Mouse (Mus musculus): ENCODE measurements around the gene Slc2a3.

The Slc2a3 gene

DNA sequence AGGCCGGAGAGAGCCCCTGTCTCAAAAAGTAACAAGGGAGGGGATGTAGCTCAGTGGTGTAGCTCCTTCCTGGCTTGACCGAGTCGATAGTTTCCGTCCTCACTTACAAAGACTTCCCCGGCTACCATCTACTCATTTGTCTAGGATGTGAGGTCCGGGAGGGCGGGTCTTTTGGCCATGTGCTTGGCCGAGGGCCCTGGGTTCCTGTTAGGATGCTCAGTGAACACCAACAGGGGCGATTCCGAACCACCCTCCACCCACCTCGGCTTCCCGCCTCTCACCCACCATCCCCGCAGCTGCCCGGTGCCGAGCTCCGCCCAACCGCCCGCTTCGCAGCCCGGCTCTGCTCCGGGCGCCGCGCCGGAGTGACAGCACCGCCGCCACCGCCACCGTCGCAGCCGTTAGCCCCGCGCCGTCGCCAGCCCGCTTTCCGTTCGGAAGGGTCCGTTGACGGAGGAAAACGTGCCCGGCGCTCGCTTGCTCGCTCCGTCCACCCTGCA lies at the start of gene Slc2a3:
Gene Slc2a3, minus strand, starts transcription at position 340 of the 500 bp plus-strand sequence.
- no peak for DNase-seq (ENCODE audit: low spot score in 2 of 2)

DNA sequence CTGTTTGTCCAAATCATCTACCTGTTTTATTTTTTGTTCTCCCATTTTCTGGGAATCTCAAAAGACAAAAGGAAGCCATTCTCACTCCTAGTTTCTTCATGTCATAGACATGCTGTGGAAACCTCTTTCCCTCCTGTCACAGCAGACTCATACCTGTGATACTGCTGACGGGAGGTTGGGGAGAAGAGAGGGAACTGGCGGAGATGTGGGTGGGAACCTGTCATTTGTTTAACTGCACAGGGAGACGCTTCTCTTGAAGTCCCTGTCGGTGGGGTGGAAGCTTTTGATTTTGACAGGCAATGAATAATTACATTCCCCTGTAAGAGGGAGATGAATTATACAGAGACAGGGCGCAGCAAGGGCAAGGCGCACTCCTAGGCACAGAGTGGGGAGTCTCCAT lies 42.3 kb upstream of the Slc2a3 start:
- DNase-seq (ENCODE audit: low spot score in 2 of 2), result no peak

DNA sequence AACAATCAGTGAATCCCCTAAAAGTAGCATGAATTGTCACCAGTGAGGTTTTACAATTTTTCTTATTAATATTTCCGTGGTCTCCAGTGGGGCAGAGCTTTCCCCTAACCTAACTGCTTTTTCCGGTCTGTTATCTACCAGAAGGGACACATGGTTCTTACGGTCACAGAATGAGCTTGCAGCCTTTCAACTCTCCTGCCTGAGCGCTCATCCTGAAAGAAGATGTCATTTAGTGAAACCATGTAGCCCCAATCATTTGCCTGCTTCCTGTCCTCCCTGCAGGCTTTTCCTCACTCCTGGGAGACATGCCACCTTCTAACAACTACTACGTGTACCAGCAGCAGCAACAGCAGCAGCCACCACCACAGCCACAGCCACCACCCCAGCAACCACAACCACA lies 36.1 kb upstream of the Slc2a3 start:
- no peak for DNase-seq (ENCODE audit: low spot score in 2 of 2)

DNA sequence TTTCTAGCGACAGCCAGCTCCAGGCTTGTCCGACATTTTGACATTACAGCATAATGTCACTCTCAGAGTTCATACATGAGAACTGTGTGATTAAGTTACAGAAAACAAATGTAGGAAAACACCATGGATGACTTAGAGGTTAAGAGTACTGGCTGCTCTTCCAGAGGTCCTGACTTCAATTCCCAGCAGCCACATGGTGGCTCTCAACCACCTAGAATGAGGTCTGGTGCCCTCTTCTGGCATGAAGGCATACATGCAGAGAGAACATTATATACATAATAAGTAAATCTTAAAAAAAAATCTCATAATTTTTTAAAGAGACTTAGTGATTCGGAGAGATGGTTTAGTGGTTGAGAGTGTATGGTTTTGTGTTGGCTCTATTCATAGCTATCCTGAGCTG lies 35.5 kb upstream of the Slc2a3 start:
- DNase-seq (ENCODE audit: low spot score in 2 of 2), result no peak

DNA sequence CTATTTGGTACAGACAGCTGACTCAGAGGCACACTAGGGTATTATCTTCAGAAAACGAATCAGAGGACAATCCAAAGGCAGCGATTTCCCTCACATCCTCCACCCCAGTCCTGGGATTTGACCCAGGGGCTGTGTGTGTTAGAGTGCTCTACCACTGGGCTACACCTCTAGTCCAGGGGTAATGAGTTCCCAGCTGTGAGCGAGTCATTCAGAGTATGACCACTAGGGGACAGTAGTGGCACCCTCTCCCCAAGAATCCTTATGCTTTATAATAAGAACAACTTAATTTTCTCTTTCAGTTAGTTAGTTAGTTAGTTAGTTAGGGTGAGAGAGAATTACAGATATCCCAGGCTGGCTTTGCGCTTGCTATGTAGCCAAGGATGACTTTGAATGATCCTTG lies 32.9 kb upstream of the Slc2a3 start:
- no peak for DNase-seq (ENCODE audit: low spot score in 2 of 2)

DNA sequence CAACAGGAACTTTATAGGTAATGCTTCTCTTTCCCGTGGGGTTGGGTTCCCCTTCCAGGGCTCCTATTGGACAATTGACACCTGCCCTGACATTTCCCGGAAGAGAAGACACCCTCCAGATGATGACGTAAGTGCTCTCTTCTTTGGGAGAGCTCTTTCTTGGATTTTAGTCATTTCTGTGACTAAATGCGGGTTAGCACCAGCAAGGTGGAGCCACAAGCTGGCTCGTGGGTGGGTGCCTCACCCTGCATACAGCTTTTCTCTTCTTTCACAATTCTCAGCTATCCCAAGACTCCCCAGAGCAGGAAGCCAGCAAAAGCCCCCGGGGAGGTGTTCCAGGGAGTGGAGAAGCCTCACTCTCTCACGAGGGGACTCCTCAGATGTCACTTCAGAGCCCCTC lies 31.4 kb upstream of the Slc2a3 start:
- DNase-seq (ENCODE audit: low spot score in 2 of 2), result no peak

DNA sequence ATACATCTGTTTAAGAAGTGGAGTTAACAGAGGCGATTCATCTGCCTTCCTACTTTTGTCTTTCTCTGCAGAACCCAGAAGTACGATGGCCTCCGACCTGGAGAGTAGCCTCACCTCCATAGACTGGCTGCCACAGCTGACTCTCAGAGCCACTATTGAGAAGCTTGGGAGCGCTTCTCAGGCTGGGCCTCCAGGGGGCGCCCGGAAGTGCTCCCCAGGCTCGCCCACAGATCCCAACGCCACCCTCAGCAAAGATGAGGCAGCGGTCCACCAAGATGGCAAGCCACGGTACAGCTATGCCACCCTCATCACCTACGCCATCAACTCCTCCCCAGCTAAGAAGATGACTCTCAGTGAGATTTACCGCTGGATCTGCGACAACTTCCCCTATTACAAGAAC lies 26.6 kb upstream of the Slc2a3 start:
- DNase-seq (ENCODE audit: low spot score in 2 of 2), result no peak

DNA sequence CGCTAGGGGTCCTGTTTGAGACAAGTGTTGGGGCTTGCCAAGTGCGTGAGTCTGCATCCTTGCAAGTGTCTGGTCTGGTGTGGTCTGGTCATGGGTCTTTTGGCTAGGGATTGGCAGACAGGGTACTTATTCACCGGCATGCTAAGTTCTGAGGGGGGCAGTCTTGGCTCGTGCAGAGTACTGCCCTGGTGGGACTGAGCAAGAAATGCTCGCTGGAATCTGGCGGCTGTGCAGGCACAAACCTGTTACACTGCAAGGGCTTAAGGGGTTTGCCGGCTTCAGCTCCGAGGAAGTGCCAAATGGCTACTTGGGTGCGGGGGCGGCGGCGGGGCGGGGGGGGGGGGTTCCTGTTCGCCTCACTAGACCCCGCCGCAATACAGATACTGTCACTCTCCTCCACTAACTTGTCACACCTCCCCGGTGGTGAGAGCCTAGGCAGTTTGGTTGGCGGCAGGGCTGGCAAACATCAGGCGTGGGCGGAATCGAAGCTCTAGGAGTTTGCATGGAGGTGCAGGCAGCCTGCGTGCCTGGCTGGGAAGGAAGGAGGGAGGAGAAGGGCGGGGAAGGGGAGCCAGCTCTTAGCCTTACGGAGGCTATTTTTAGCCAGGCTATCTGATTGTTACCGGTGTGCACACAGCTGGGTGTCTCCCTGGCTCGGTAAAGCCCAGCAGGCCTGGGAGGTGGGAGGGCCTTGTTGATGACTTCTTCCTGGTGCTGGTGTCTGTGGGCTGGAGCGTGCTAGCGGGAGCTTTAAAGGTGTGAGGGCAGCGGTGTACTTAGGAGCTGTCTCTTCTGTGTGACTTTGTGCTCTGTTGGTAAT lies 24.7 kb upstream of the Slc2a3 start:
- DNase-seq (ENCODE audit: low spot score in 2 of 2), result peak in 1 of 2 experiments; percentile 72

DNA sequence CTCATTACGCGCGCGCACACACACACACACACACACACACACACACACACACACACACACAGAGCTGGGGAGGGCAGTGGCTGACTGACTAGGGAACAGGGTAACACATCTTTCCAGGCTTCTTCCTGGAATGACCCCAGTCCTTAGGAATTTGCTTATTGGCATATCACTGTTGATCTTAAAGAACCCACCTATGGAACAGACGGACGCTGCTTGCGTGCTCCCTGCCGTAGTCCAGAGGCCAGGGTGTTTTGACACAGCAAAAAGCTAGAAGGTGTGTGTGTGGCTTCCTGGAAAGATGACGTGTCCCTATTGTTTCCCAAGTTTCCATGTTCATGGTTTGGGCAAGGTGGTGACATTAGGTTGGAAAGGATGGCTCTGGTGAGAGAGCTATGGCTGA lies 23.7 kb upstream of the Slc2a3 start:
- no peak for DNase-seq (ENCODE audit: low spot score in 2 of 2)

DNA sequence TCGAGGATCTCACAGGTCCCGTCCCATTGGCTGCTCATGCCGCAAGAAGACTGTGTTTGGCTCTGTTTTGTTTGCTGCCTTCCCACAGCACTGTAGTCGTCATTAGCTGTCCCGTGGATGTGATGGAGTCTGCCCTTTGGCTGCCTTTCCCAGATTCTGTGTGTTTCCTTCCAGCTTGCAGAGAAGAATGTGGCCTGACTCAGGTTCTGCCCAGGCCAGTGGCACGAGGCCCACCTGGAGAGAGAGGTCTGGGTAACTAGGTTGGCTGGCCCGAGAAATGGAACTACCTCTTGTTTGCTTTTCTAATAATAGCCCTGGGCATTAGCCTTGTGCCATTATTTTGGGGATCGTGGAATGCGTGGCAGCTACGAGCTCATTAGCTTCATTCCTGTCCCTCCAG lies 22.6 kb upstream of the Slc2a3 start:
- no peak for DNase-seq (ENCODE audit: low spot score in 2 of 2)

DNA sequence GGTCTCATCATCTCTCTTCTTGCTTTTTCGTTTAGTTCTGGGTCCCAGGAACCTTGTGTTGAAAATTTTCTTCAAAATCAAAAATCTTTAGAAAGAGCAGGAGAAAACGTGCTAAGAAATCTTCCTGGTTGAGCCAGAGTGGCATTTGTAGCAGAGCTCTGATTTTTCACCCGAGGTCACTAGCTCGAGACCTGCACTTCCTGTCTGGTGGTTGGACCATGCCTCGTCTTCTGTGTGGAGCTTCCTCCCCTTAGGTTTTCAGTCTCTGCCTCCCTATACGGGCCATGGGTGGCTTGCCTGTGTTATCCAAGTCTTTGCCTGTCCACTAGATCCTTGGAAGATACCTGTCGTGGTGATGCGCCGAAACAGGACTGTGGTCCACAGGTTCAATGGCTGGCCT lies 20.4 kb upstream of the Slc2a3 start:
- DNase-seq (ENCODE audit: low spot score in 2 of 2), result no peak

DNA sequence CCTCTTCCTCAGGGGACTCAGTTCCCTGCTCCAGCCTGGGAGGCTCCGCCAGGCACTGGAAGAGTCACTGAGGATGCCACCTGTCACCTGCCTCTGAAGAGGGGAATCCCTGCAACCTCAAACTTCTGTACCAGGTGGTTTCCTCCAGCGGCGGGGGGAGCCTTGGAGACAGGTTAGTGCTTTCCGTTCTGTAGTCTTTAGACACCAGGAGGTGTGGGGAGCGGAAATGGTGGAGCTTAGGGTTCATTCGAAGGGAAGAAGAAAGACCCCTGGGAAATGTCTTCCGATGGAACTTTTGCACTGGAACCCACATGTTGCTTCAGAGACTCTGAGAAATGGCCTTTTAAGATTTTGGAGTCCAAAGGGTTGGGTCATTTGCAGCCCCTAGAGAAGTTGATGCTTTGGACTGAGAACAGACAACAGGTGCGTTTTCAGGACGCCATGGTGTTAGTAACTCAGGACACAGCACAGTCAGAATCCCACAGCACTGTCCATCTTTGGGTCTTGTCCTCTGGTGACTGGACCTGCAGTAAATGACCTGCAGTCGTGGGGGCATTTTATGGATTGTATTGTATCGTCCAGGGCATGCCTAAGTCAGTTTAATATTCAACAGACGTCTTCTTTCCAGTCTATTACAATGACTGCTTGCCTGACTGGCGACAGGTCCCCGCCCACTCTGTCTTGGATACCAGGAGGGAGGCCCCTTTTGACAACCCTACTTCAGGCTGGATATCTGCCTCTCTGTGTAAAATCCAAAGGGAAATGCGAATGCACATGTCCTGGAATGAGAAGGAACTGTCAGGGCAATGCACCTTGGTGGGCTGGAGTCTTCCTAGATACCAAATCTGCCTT lies 19.6 kb upstream of the Slc2a3 start:
- no peak for DNase-seq (ENCODE audit: low spot score in 2 of 2)

DNA sequence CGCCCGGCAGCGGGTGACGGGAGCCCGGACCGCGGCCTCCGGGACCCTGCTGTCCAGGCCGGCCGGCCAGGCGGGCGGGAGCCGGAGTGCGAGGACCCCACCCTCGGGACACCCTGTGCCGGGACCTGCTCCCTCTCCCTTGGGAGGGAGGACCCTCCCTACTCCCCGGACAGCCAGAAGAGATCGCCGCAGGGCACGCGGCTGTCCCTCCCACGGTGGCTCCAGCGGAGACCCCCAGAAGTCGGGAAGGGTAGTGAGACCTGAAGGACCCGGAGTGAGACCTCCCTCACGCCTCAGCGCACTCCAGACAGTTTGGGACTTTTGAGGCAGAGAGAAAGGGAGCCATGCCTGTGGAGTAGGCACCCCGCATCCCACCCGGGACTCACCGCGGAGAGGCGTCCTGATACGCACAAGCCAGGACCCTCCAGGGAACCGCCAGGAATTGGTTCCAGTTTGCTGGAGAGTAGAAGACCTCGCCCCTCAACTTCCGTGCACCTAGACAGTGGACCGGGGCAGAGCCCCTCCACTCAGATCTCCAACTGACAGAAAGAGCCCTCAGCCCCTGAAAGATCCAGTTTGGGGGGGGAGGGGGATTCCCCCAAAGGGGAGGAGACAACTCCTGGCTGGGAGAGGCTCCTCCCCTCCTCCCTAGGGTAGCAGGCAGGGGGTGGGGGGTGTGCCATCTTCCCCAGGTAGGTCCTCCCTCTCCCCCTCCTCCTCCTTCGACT lies 18.8 kb upstream of the Slc2a3 start:
- no peak for DNase-seq (ENCODE audit: low spot score in 2 of 2)

DNA sequence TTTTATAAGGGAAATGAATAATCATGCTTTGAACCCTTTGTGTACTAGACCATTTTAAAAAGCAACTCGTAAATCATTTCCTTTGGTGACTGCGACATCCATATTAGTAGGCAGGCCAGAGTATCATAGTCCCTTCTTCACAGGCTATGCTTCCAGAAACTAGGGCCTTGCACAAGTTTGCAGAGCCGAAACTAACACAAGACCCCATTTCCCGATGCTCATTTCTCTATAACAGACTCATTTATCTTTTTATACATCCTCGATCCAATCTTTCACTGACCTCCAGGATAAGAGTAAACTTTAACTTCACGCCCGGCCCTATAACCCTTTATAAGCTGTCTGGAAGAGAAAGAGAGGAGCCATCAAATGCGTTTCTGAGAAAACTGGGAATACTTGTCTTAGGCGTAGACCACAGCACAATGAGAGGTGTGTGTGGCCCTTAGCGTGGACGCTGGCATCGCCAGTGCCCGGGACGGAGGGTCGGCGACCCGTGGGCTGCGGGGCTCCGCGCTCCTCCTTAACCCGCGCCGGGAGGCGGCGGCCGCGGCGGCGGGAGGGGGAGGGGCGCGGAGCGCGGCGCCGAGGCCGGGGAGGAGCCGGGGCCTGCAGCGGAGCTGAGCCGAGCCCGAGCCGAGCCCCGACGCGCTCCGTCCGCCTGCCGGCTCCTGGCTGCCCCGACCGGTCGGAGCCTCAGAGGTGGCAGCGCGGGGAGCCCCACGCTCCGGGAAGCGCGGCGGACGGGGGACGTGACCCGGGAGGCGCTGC lies 18.0 kb upstream of the Slc2a3 start, which contains the start of gene Foxj2:
Gene Foxj2, plus strand, starts transcription at position 609 of the 765 bp plus-strand sequence.
- peak; percentile 61 to 82 for DNase-seq (ENCODE audit: low spot score in 2 of 2)

DNA sequence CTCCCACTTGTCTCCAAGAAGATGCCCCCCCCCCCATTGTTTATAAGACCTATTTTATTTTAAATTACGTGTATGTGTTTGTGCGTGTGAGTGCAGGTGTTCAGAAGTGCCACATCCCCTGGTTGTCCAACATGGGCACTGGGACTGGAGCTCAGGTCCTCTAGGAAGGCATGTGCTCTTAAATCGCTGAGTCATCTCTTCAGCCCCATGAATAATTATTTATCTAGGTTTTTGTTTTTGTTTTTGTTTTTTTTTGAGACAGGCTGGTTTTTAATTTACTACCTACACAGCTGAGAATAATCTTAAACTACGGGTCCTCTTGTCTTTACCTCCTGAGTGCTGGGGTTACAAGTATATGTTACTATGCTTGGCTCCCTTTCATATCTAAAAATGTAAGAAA lies 12.2 kb upstream of the Slc2a3 start:
- no peak for DNase-seq (ENCODE audit: low spot score in 2 of 2)

DNA sequence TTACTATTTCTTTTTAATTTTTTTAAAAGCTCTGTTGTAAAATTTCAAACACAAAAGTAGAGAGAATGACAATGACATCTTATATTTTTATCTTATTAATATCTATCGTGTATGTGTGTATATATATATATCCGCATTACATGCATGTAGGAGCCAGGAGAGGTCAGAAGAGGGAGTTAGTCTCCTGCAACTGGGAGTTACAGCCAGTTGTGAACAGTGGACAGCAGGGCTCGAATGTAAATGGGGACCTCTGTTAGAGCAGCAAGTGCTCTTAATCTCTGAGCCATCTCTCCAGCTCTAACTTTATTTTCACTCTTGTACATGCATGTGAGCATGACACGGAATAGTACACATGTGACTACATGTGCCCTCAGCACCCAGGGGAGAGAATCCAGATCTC lies 11.3 kb upstream of the Slc2a3 start:
- DNase-seq (ENCODE audit: low spot score in 2 of 2), result no peak

DNA sequence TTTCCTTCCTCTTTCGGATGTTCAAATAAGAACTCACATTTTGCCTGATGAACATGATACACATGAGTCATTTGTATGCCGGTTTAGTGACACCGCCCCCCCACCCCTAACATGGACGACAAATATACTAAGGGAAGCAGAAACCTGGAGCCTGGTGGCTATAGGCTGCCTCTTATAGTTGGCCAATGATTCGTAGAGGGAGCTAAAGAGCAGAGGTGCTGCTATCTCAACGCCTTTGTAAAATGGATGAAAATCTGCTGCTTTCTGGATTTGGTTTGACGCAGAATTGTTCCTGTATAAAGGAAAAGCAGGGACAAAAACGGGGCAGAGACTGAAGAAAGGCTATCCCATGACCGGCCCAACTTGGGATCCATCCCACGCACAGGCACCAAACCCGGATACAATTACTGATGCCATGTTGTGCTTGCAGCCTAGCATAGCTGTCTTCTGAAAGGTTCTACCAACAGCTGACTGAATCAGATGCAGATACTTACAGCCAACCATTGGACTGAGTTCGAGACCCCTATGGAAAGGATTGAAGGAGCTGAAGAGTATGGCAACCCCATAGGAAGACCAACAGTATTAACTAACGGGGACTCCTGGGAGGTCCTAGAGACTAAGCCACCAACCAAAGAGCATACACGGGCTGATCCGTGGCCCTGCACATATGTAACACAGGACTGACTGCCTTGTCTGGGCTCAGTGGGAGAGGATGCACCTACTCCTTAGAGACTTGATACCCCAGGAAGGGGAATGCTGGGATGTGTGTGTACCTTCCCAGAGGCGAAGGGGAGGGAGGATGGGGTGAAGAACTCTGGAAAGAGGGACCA lies 10.5 kb upstream of the Slc2a3 start:
- no peak for DNase-seq (ENCODE audit: low spot score in 2 of 2)

DNA sequence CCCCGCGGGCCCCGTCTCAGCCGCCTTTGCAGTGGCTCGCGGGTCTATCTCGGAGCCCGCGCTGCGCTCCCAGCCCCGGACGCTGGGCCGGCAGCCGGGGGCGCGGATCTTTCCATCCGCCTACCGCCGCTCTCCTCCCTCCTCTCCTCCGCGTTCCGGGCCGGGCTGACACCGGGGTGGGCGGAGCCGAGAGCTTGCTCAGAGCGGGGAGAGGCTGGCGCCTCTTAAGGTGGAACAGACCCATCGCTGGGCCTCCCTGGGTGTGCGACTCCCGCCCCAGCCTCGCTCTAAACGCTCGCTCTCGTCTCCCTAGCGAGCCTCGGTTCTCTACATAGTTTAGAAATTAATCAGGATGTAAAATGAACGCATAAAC lies 9.8 kb upstream of the Slc2a3 start:
- DNase-seq (ENCODE audit: low spot score in 2 of 2), result peak; percentile 83 to 92

DNA sequence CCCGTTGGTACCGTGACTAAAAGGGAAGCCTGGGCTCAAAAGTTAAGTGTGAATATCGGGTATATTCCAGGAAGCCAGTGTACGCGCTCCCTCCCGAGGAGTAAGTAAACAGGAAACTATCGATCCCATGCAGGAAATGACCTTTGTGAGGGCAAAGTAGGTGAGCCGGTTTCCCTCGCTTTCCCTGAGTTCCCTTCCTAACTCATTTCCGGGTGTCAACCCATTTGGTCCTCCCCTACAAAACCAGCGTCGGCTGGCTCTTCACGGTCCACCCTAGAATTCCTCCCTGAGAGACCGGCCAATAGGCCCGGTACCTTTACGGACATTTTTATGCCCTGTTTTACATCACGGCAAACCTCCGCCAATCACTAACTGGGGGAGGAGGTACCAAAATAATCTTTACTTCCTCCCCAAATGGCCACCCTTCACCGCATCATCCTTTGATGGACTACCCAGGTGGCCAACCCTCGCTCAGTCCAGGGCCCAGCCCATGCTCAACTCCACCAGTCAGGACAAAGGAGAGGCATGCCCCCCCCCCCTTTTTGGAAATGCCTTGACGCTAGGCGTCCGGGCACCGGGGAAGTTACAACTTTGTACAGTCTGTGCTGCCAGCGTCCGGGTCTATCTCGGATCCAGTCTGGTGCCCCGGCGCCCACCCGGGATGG lies 9.3 kb upstream of the Slc2a3 start:
- peak; percentile 87 to 97 for DNase-seq (ENCODE audit: low spot score in 2 of 2)
